In genomic region chr7:140078711-140079110, GRCm38 (mm10) we compare ENCODE assay signal across 9 mouse cellular contexts. TPM values are rescaled to one million over a fixed set of nuclear protein-coding genes. Genes with fewer than 3 reads are reported as not detected.
DNase-seq lines count a peak whose midpoint lies in the region; ATAC-seq and TF ChIP-seq lines count a peak whose summit lies in the region.
"Had no signal": no experiment of that assay in that cellular context is flagged by ENCODE, and none has a peak within 500 bp of the region (broad histone marks: within the 10 kb centered on the region; RNA-seq: fewer than 3 reads in every experiment).

No protein-coding gene starts in this region.

- H3K4me3 ChIP-seq in testis, adult 2 months (ENCODE audit: control insufficient read depth, low read depth, low read length): no peak overlapping the region
- H3K4me3 ChIP-seq in cortical plate, adult 2 months (ENCODE audit: insufficient read depth, low read length): no peak overlapping the region
- H3K4me3 ChIP-seq in lung, postnatal 0 days (ENCODE audit: low read depth, low read length): no peak overlapping the region
- H3K4me3 ChIP-seq: heart, embryonic 15.5 days; stomach, embryonic 15.5 days had no signal

- H3K9ac ChIP-seq in lung, postnatal 0 days (replicated peaks; ENCODE audit: low read depth): no peak overlapping the region
- H3K9ac ChIP-seq: heart, embryonic 15.5 days; stomach, embryonic 15.5 days had no signal

- peak; percentile 27; the same call in 1 of the 2 replicates for TF ChIP-seq EP300 in lung, postnatal 0 days (IDR thresholded peaks at IDR 0.05)

- no peak for ATAC-seq in lung, postnatal 0 days

- H3K4me2 ChIP-seq in lung, postnatal 0 days (replicated peaks; ENCODE audit: low read depth, low read length): no peak overlapping the region
- H3K4me2 ChIP-seq: heart, embryonic 15.5 days; stomach, embryonic 15.5 days had no signal

- H3K36me3 ChIP-seq in testis, adult 2 months (ENCODE audit: control insufficient read depth, insufficient read depth, low read length): no peaks in the 10 kb centered on the region
- H3K36me3 ChIP-seq in lung, postnatal 0 days (ENCODE audit: insufficient read depth, low read length): no peaks in the 10 kb centered on the region
- H3K36me3 ChIP-seq: heart, embryonic 15.5 days; stomach, embryonic 15.5 days had no signal

- TF ChIP-seq CTCF in testis, adult 2 months (IDR thresholded peaks at IDR 0.05; ENCODE audit: control insufficient read depth, insufficient read depth, insufficient replicate concordance, low read depth, low read length): peak; percentile 51; the same call in 1 of the 2 replicates
- TF ChIP-seq CTCF in cortical plate, adult 2 months (IDR thresholded peaks at IDR 0.05; ENCODE audit: extremely low read depth, insufficient read depth, low read length): peak; percentile 94
- peak; percentile 88 for TF ChIP-seq CTCF in lung, postnatal 0 days (IDR thresholded peaks at IDR 0.05)

- WGBS in lung, postnatal 0 days: 9% methylated on average over 5 of the region's 5 CpGs

- peaks cover 21% of the 10 kb centered on the region for H3K4me1 ChIP-seq in testis, adult 2 months (ENCODE audit: control insufficient read depth, insufficient read depth, low read length)
- peaks cover 2% of the 10 kb centered on the region; the same call in 1 of the 2 replicates for H3K4me1 ChIP-seq in cortical plate, adult 2 months (ENCODE audit: control insufficient read depth, insufficient read depth, low read length)
- no peaks in the 10 kb centered on the region for H3K4me1 ChIP-seq in lung, postnatal 0 days (ENCODE audit: insufficient read depth, low read depth, low read length)

- no peaks in the 10 kb centered on the region for H3K9me3 ChIP-seq in lung, postnatal 0 days (ENCODE audit: low read length)
- H3K9me3 ChIP-seq: heart, embryonic 15.5 days; stomach, embryonic 15.5 days had no signal

- DNase-seq in testis, postnatal 14 days (ENCODE audit: low spot score): no peak
- DNase-seq in adrenal gland, adult (ENCODE audit: inconsistent age in 2 of 2, low spot score in 1 of 2): peak; percentile 72 to 86
- peak; percentile 84 for DNase-seq in kidney, postnatal 10 days
- DNase-seq in lung, postnatal 0 days (ENCODE audit: low spot score): peak; percentile 79
- peak; percentile 82 for DNase-seq in right cerebral cortex, adult 18-20 months

- TF ChIP-seq POLR2A in testis, adult 2 months (IDR thresholded peaks at IDR 0.05; ENCODE audit: control insufficient read depth, low read depth, low read length): no peak
- 0 out of 2 replicates have a peak, but pooled peaks have one; percentile 17 for TF ChIP-seq POLR2A in cortical plate, adult 2 months (IDR thresholded peaks at IDR 0.05; ENCODE audit: extremely low read depth, insufficient read depth, low read length)

- H3K27me3 ChIP-seq in testis, adult 2 months (ENCODE audit: control insufficient read depth, insufficient read depth, low read length): no peaks in the 10 kb centered on the region
- 0 out of 2 replicates have a peak, but pooled peaks cover 21% of the 10 kb centered on the region for H3K27me3 ChIP-seq in lung, postnatal 0 days (replicated peaks; ENCODE audit: insufficient read depth, low read length)

- H3K27ac ChIP-seq in testis, adult 2 months (ENCODE audit: control insufficient read depth, insufficient read depth, low read depth, low read length): no peak overlapping the region
- H3K27ac ChIP-seq in cortical plate, adult 2 months (ENCODE audit: insufficient read depth, low read length): no peak overlapping the region
- no peak overlapping the region for H3K27ac ChIP-seq in lung, postnatal 0 days (ENCODE audit: low read length)
- H3K27ac ChIP-seq: heart, embryonic 15.5 days; stomach, embryonic 15.5 days had no signal

RNA-seq across cellular contexts. Expression of gene Caly, which starts 3.6 kb away (rescaled TPM):
- 3.7 and 4.6 TPM in 2 replicates for polyA plus RNA-seq in testis, adult 2 months (2012; rRNA removed)
- 393 and 394 TPM in 2 replicates for polyA plus RNA-seq in cortical plate, adult 2 months (2012; rRNA removed)
- polyA plus RNA-seq in lung, postnatal 0 days (2015; fragmentation: Nextera tagmentation; extraction: Ambion mirVana): 0.29 TPM in 2 replicates

RNA-seq across cellular contexts. Expression of gene Prap1, which starts 14.5 kb away (rescaled TPM):
- 0.73 and 1.4 TPM in 2 replicates for polyA plus RNA-seq in testis, adult 2 months (2012; rRNA removed)
- not detected in 2 replicates for polyA plus RNA-seq in cortical plate, adult 2 months (2012; rRNA removed)
- not detected in 2 replicates for polyA plus RNA-seq in lung, postnatal 0 days (2015; fragmentation: Nextera tagmentation; extraction: Ambion mirVana)

RNA-seq across cellular contexts. Expression of gene Fuom, which starts 23.5 kb away (rescaled TPM):
- 2.1 and 2.7 TPM in 2 replicates for polyA plus RNA-seq in testis, adult 2 months (2012; rRNA removed)
- 89.7 and 95.9 TPM in 2 replicates for polyA plus RNA-seq in cortical plate, adult 2 months (2012; rRNA removed)
- polyA plus RNA-seq in lung, postnatal 0 days (2015; fragmentation: Nextera tagmentation; extraction: Ambion mirVana): 18.8 and 19.0 TPM in 2 replicates

RNA-seq across cellular contexts. Expression of gene Msx3, which starts 29.8 kb away (rescaled TPM):
- 0.12 TPM in 1 of 2 replicates, not detected in the other for polyA plus RNA-seq in testis, adult 2 months (2012; rRNA removed)
- 0.09 and 0.13 TPM in 2 replicates for polyA plus RNA-seq in cortical plate, adult 2 months (2012; rRNA removed)
- polyA plus RNA-seq in lung, postnatal 0 days (2015; fragmentation: Nextera tagmentation; extraction: Ambion mirVana): not detected in 2 replicates
- polyA plus RNA-seq: heart, embryonic 15.5 days; stomach, embryonic 15.5 days had no signal

RNA-seq across cellular contexts. Expression of gene Paox, which starts 36.9 kb away (rescaled TPM):
- 3.0 and 4.2 TPM in 2 replicates for polyA plus RNA-seq in testis, adult 2 months (2012; rRNA removed)
- 4.8 and 5.1 TPM in 2 replicates for polyA plus RNA-seq in cortical plate, adult 2 months (2012; rRNA removed)
- polyA plus RNA-seq in lung, postnatal 0 days (2015; fragmentation: Nextera tagmentation; extraction: Ambion mirVana): 16.1 and 17.3 TPM in 2 replicates

Comparison
In these comparisons a context has a peak if more than half of its experiments do, and no peak if none do; other contexts are left out.
1. RNA of gene Caly, which starts 3.6 kb away (polyA plus RNA-seq): 393 to 394 TPM in cortical plate, adult 2 months; 3.7 to 4.6 TPM in testis, adult 2 months and 0.29 TPM in lung, postnatal 0 days; every median in the first group is over 10 times any median in the second.
2. Peak in every context shown above with its lines, with median percentiles within 50 percentile points of each other: CTCF ChIP-seq.